Mouse (Mus musculus) liver, embryonic 14.5 days (tissue): ENCODE results near the gene Ankrd63.

Experiments used
- CTCF ChIP-seq: IDR thresholded peaks from 2 replicates; pipeline ENCODE4 v1.5.1; 2016; ENCODE audit warnings: antibody characterized with exemption, low read depth, control low read depth
- EP300 ChIP-seq: IDR thresholded peaks from 2 replicates; pipeline ENCODE4 v1.6.1; 2016; ENCODE audit warnings: antibody characterized with exemption, low read depth

GRCm38 (mm10) chr2:118716677-118717076, 12.9 kb upstream of the Ankrd63 start:
- TF ChIP-seq CTCF, result no peak
- TF ChIP-seq EP300, result no peak
